Mouse (Mus musculus): Measurements from ENCODE around the gene Grin2c. TPM values are rescaled to one million over a fixed set of nuclear protein-coding genes. Genes with fewer than 3 reads are reported as not detected.

The Grin2c gene
- total RNA-seq, 2 experiments from 2014 or later = not detected

GRCm38 (mm10) chr11:115285282-115285681, 18.2 kb upstream of the Grin2c start:
- peak; percentile 75 for ATAC-seq (replicated peaks; ENCODE audit: poor library complexity, severe bottlenecking)

- ATAC-seq (replicated peaks; ENCODE audit: poor library complexity, severe bottlenecking) = no peak
Measured at GRCm38 (mm10) chr11:115283891-115284620, 17.0 kb upstream of the Grin2c start.

- no peak for ATAC-seq (replicated peaks; ENCODE audit: poor library complexity, severe bottlenecking)
Measured at GRCm38 (mm10) chr11:115283486-115283765, 16.4 kb upstream of the Grin2c start.

- ATAC-seq (replicated peaks; ENCODE audit: poor library complexity, severe bottlenecking) = no peak
Measured at GRCm38 (mm10) chr11:115282723-115283485, 15.9 kb upstream of the Grin2c start.

- no peak for ATAC-seq (replicated peaks; ENCODE audit: poor library complexity, severe bottlenecking)
Measured at GRCm38 (mm10) chr11:115282295-115282694, 15.3 kb upstream of the Grin2c start.

- peak; percentile 44 for ATAC-seq (replicated peaks; ENCODE audit: poor library complexity, severe bottlenecking)
Measured at GRCm38 (mm10) chr11:115279726-115280125, 12.7 kb upstream of the Grin2c start.

- no peak for ATAC-seq (replicated peaks; ENCODE audit: poor library complexity, severe bottlenecking)
Measured at GRCm38 (mm10) chr11:115278176-115278575, 11.1 kb upstream of the Grin2c start.

GRCm38 (mm10) chr11:115277604-115277975, 10.5 kb upstream of the Grin2c start:
- ATAC-seq (replicated peaks; ENCODE audit: poor library complexity, severe bottlenecking) = no peak

- peak; percentile 86 for ATAC-seq (replicated peaks; ENCODE audit: poor library complexity, severe bottlenecking)
Measured at GRCm38 (mm10) chr11:115276780-115277603, 9.9 kb upstream of the Grin2c start, which contains the start of gene Fdxr. Gene Fdxr (minus strand): TSS chr11:115277050.

- ATAC-seq (replicated peaks; ENCODE audit: poor library complexity, severe bottlenecking) = no peak
Measured at GRCm38 (mm10) chr11:115275954-115276353, 8.9 kb upstream of the Grin2c start.

- no peak for ATAC-seq (replicated peaks; ENCODE audit: poor library complexity, severe bottlenecking)
Measured at GRCm38 (mm10) chr11:115275509-115275908, 8.5 kb upstream of the Grin2c start.

GRCm38 (mm10) chr11:115274771-115275170, 7.7 kb upstream of the Grin2c start:
- ATAC-seq (replicated peaks; ENCODE audit: poor library complexity, severe bottlenecking) = no peak

- no peak for ATAC-seq (replicated peaks; ENCODE audit: poor library complexity, severe bottlenecking)
Measured at GRCm38 (mm10) chr11:115274178-115274577, 7.1 kb upstream of the Grin2c start.

- no peak for ATAC-seq (replicated peaks; ENCODE audit: poor library complexity, severe bottlenecking)
Measured at GRCm38 (mm10) chr11:115273735-115274134, 6.7 kb upstream of the Grin2c start.

GRCm38 (mm10) chr11:115272894-115273498, 6.0 kb upstream of the Grin2c start:
- ATAC-seq (replicated peaks; ENCODE audit: poor library complexity, severe bottlenecking) = no peak

GRCm38 (mm10) chr11:115271481-115271880, 4.4 kb upstream of the Grin2c start:
- no peak for ATAC-seq (replicated peaks; ENCODE audit: poor library complexity, severe bottlenecking)

GRCm38 (mm10) chr11:115271052-115271451, 4.0 kb upstream of the Grin2c start:
- ATAC-seq (replicated peaks; ENCODE audit: poor library complexity, severe bottlenecking) = no peak

GRCm38 (mm10) chr11:115270148-115270861, 3.3 kb upstream of the Grin2c start:
- ATAC-seq (replicated peaks; ENCODE audit: poor library complexity, severe bottlenecking) = peak; percentile 50; the same call in 1 of the 2 replicates

- no peak for ATAC-seq (replicated peaks; ENCODE audit: poor library complexity, severe bottlenecking)
Measured at GRCm38 (mm10) chr11:115269330-115270066, 2.5 kb upstream of the Grin2c start.
